Mouse (Mus musculus) left cerebral cortex, adult 2 months (tissue): ENCODE measurements around the gene Mup17. TPM values are rescaled to one million over a fixed set of nuclear protein-coding genes. Genes with fewer than 3 reads are reported as not detected.
"Not testable (repeated sequence)": the region's sequence is repeated elsewhere in the genome, so short reads cannot be mapped to it uniquely, and the experiment has no call there.

Source experiments
- DNase-seq, 2 experiments: peaks; one replicate each; pipeline ENCODE4 v3.0.0; 2021 to 2022; ENCODE audit warnings: low spot score in 2 of 2, mixed read lengths in 1 of 2; ENCODE audit errors: extremely low spot score in 1 of 2
- H3K27ac ChIP-seq: fragments of 200-600 bp; 2 replicates; pipeline ENCODE4 v1.8.1; 2022
- H3K4me3 ChIP-seq: fragments of 200-600 bp; 2 replicates; pipeline ENCODE4 v1.8.1; 2022
- CTCF ChIP-seq: fragments of 200-600 bp; IDR thresholded peaks from 2 replicates; pipeline ENCODE4 v1.8.1; 2022; ENCODE audit warnings: antibody characterized with exemption, mild to moderate bottlenecking, moderate library complexity
- intact Hi-C: fragments of 180-260 bp; cut with DNase I; formaldehyde crosslinking; loops from one replicate; pipeline ENCODE4 v1.15.1; 2025
- long read RNA-seq, 2 experiments: library from polyadenylated mRNA; stranded (forward); transcript quantifications; one replicate each; pipeline ENCODE4 v2.0.0; 2021; ENCODE audit warnings: borderline mapping rate in 2 of 2
- total RNA-seq, 2 experiments: library from RNA; stranded (reverse); gene quantifications; 2 replicates each; pipeline ENCODE4 v1.2.3; 2021

Mup17 gene
- total RNA-seq, result not detected
- long read RNA-seq, experiment 1, result 0 reads
- long read RNA-seq, experiment 2, result 0 reads

- DNase-seq, intact Hi-C loops, H3K27ac ChIP-seq, H3K4me3 ChIP-seq: not testable (repeated sequence)
These were observed at the start of gene Mup17 for GRCm38 (mm10) chr4:61595771-61596170. TSS of gene Mup17 (minus strand) at chr4:61595871.

- H3K27ac ChIP-seq, intact Hi-C loops: not testable (repeated sequence)
These were observed 24.1 kb downstream of the Mup17 start for GRCm38 (mm10) chr4:61571561-61571960.

GRCm38 (mm10) chr4:61555887-61556286 is 39.8 kb downstream of the Mup17 start:
- intact Hi-C loops, H3K27ac ChIP-seq, H3K4me3 ChIP-seq: not testable (repeated sequence)
- peak; percentile 48 for TF ChIP-seq CTCF
- DNase-seq, result peak; percentile 9 to 12

More at GRCm38 (mm10) chr4:61571561-61571960, 24.1 kb downstream of the Mup17 start:
- H3K4me3 ChIP-seq, DNase-seq: not testable (repeated sequence)

Other genes starting within 250 kb of the Mup17 start
- gene Mup15, start 156.1 kb downstream of the Mup17 start, total RNA-seq, result not detected
- not detected for gene Mup16, start 76.3 kb downstream of the Mup17 start, total RNA-seq
- gene Mup18, start 78.3 kb upstream of the Mup17 start, total RNA-seq, result not detected
- not detected for gene Mup19, start 186.4 kb upstream of the Mup17 start, total RNA-seq
- gene Mup5, start 239.4 kb upstream of the Mup17 start, total RNA-seq, result under 1 TPM; 0.63 to 0.77 TPM